Mouse (Mus musculus): ENCODE results near the gene P2ry14.

P2ry14 gene

GRCm38 (mm10) chr3:59153424-59153823 lies at the start of gene P2ry14:
TSS of gene P2ry14 (minus strand) at chr3:59153618.
- no peak for DNase-seq (ENCODE audit: low spot score)

- no peak for DNase-seq (ENCODE audit: low spot score)
These were observed 44.0 kb upstream of the P2ry14 start for GRCm38 (mm10) chr3:59197329-59197948.

GRCm38 (mm10) chr3:59194938-59195337 lies 41.5 kb upstream of the P2ry14 start, which contains the start of gene Gpr87:
TSS of gene Gpr87 (minus strand) at chr3:59195104.
- DNase-seq (ENCODE audit: low spot score), result no peak

GRCm38 (mm10) chr3:59194099-59194498 lies 40.7 kb upstream of the P2ry14 start:
- no peak for DNase-seq (ENCODE audit: low spot score)

- DNase-seq (ENCODE audit: low spot score), result no peak
These were observed 38.3 kb upstream of the P2ry14 start for GRCm38 (mm10) chr3:59191674-59192073.

- no peak for DNase-seq (ENCODE audit: low spot score)
These were observed 33.9 kb upstream of the P2ry14 start for GRCm38 (mm10) chr3:59187336-59187735.

- DNase-seq (ENCODE audit: low spot score), result no peak
These were observed 32.2 kb upstream of the P2ry14 start for GRCm38 (mm10) chr3:59185662-59186061.

- DNase-seq (ENCODE audit: low spot score), result no peak
These were observed 28.7 kb upstream of the P2ry14 start for GRCm38 (mm10) chr3:59182129-59182528.

- no peak for DNase-seq (ENCODE audit: low spot score)
These were observed 27.7 kb upstream of the P2ry14 start for GRCm38 (mm10) chr3:59181134-59181533.

- no peak for DNase-seq (ENCODE audit: low spot score)
These were observed 23.5 kb upstream of the P2ry14 start for GRCm38 (mm10) chr3:59176871-59177270.

- peak; percentile 60 for DNase-seq (ENCODE audit: low spot score)
These were observed 21.8 kb upstream of the P2ry14 start for GRCm38 (mm10) chr3:59175234-59175633.

- no peak for DNase-seq (ENCODE audit: low spot score)
These were observed 21.2 kb upstream of the P2ry14 start for GRCm38 (mm10) chr3:59174426-59175154.

GRCm38 (mm10) chr3:59169921-59170627 lies 16.7 kb upstream of the P2ry14 start:
- no peak for DNase-seq (ENCODE audit: low spot score)

GRCm38 (mm10) chr3:59169215-59169614 lies 15.8 kb upstream of the P2ry14 start:
- no peak for DNase-seq (ENCODE audit: low spot score)

GRCm38 (mm10) chr3:59168476-59168875 lies 15.1 kb upstream of the P2ry14 start:
- no peak for DNase-seq (ENCODE audit: low spot score)

- no peak for DNase-seq (ENCODE audit: low spot score)
These were observed 14.1 kb upstream of the P2ry14 start for GRCm38 (mm10) chr3:59167417-59168054.

- DNase-seq (ENCODE audit: low spot score), result no peak
These were observed 7.0 kb upstream of the P2ry14 start for GRCm38 (mm10) chr3:59160465-59160864.

GRCm38 (mm10) chr3:59157048-59157447 lies 3.6 kb upstream of the P2ry14 start:
- no peak for DNase-seq (ENCODE audit: low spot score)

- no peak for DNase-seq (ENCODE audit: low spot score)
These were observed 2.0 kb upstream of the P2ry14 start for GRCm38 (mm10) chr3:59155404-59155803.

- DNase-seq (ENCODE audit: low spot score), result no peak
These were observed 1.5 kb upstream of the P2ry14 start for GRCm38 (mm10) chr3:59154888-59155287.

GRCm38 (mm10) chr3:59150624-59151023 lies 2.8 kb downstream of the P2ry14 start:
- no peak for DNase-seq (ENCODE audit: low spot score)

- no peak for DNase-seq (ENCODE audit: low spot score)
These were observed 3.8 kb downstream of the P2ry14 start for GRCm38 (mm10) chr3:59149646-59150045.

- no peak for DNase-seq (ENCODE audit: low spot score)
These were observed 8.2 kb downstream of the P2ry14 start for GRCm38 (mm10) chr3:59145194-59145593.
